Mouse (Mus musculus) limb, embryonic 13.5 days (tissue): ENCODE measurements around the gene Prrxl1. TPM values are rescaled to one million over a fixed set of nuclear protein-coding genes. Genes with fewer than 3 reads are reported as not detected.

Experiments
- ATAC-seq: fragments of 200-750 bp; cut with Nextera tagmentation; 2 replicates; pipeline ENCODE4 v1.8.0; 2017; ENCODE audit warnings: low read depth, moderate number of reproducible peaks, moderate TSS enrichment; ENCODE audit not compliant: low FRiP score
- H3K27ac ChIP-seq: fragments of 300-500 bp; sonication (generic); 2 replicates; pipeline ENCODE4 v1.5.1; 2015; ENCODE audit warnings: inconsistent platforms, mild to moderate bottlenecking, moderate library complexity
- H3K27me3 ChIP-seq: fragments of 300-500 bp; sonication (generic); 2 replicates; pipeline ENCODE4 v1.6.1; 2015; ENCODE audit warnings: mild to moderate bottlenecking, inconsistent platforms
- H3K36me3 ChIP-seq: fragments of 300-500 bp; sonication (generic); 2 replicates; pipeline ENCODE4 v1.6.1; 2015; ENCODE audit warnings: inconsistent platforms, mild to moderate bottlenecking, moderate library complexity
- H3K4me1 ChIP-seq: fragments of 300-500 bp; sonication (generic); 2 replicates; pipeline ENCODE4 v1.6.1; 2015; ENCODE audit warnings: inconsistent platforms
- H3K4me2 ChIP-seq: fragments of 300-500 bp; sonication (generic); replicated peaks from 2 replicates; pipeline ENCODE4 v1.6.1; 2015; ENCODE audit warnings: inconsistent platforms, mild to moderate bottlenecking, moderate library complexity
- H3K4me3 ChIP-seq: fragments of 300-500 bp; sonication (generic); 2 replicates; pipeline ENCODE4 v1.5.1; 2015; ENCODE audit warnings: moderate library complexity, mild to moderate bottlenecking, inconsistent platforms
- H3K9ac ChIP-seq: fragments of 300-500 bp; sonication (generic); 2 replicates; pipeline ENCODE4 v1.6.1; 2015; ENCODE audit warnings: mild to moderate bottlenecking, inconsistent platforms
- H3K9me3 ChIP-seq: fragments of 300-500 bp; sonication (generic); 2 replicates; pipeline ENCODE4 v1.6.1; 2016; ENCODE audit warnings: inconsistent platforms
- WGBS: fragments of 180-500 bp; shearing (Covaris S2); methylation state at CpG from one replicate; pipeline ENCODE4 v1.1.7; 2015; 5-methylcytosine and 5-hydroxymethylcytosine counted together
- polyA plus RNA-seq: library from polyadenylated mRNA; unstranded; fragments of >200 nt; fragmentation: Nextera tagmentation; extraction: Ambion mirVana; gene quantifications from 2 replicates; pipeline ENCODE4 v1.2.1, GENCODE M21; 2015

The Prrxl1 gene
- polyA plus RNA-seq, 1 experiment from 2014 or later, result 0.64 TPM

- Histone ChIP-seq H3K36me3 (no peaks in the 10 kb centered on the region), H3K4me3 (no peak within 1 kb of the TSS), H3K9ac (no peak within 1 kb of the TSS), H3K27me3 (no peaks in the 10 kb centered on the region), H3K9me3 (no peaks in the 10 kb centered on the region), H3K4me2 (peak within 1 kb of the TSS; percentile 21), H3K4me1 (peaks cover 19% of the 10 kb centered on the region), H3K27ac (no peak within 1 kb of the TSS)
- 0 out of 2 replicates have a peak, but pooled peaks have one; percentile 53 for ATAC-seq
- 44% methylated on average over 16 of the region's 16 CpGs for WGBS
Observed at GRCm38 (mm10) chr14:32685124-32685826, 86.1 kb downstream of the Prrxl1 start, which contains the start of gene 3425401B19Rik. TSS of gene 3425401B19Rik (minus strand) at chr14:32685293.

DNA sequence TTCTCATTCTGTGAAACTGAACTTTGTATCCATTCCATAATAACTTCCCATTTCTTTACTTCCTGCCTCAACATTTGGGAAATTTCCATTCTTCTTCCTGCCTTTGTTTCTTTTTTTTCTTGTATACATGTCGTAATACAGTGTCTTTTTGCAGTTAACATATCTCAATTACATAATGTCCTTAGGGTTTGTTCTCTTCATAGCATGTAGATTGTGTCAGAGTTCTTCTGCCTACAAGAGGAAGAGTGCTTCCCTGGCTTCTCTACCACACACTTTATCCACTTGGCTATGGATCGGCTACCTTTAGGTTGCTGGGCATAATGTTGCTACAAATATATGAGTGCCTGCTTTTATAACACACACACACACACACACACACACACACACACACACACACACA lies 96.7 kb downstream of the Prrxl1 start:
- Histone ChIP-seq H3K4me2 (no peak overlapping the region), H3K9me3 (no peaks in the 10 kb centered on the region), H3K27me3 (no peaks in the 10 kb centered on the region), H3K4me1 (peaks cover 25% of the 10 kb centered on the region), H3K36me3 (no peaks in the 10 kb centered on the region), H3K9ac (no peak overlapping the region), H3K27ac (no peak overlapping the region), H3K4me3 (no peak overlapping the region)
- WGBS, result 78% methylated on average over 2 of the region's 2 CpGs
- no peak for ATAC-seq

GRCm38 (mm10) chr14:32696344-32696743 lies 97.1 kb downstream of the Prrxl1 start:
- Histone ChIP-seq H3K9ac (no peak overlapping the region), H3K4me2 (no peak overlapping the region), H3K27ac (no peak overlapping the region), H3K27me3 (no peaks in the 10 kb centered on the region), H3K9me3 (no peaks in the 10 kb centered on the region), H3K4me1 (peaks cover 27% of the 10 kb centered on the region), H3K36me3 (no peaks in the 10 kb centered on the region), H3K4me3 (no peak overlapping the region)
- ATAC-seq, result no peak
- 82% methylated on average over 2 of the region's 2 CpGs for WGBS

DNA sequence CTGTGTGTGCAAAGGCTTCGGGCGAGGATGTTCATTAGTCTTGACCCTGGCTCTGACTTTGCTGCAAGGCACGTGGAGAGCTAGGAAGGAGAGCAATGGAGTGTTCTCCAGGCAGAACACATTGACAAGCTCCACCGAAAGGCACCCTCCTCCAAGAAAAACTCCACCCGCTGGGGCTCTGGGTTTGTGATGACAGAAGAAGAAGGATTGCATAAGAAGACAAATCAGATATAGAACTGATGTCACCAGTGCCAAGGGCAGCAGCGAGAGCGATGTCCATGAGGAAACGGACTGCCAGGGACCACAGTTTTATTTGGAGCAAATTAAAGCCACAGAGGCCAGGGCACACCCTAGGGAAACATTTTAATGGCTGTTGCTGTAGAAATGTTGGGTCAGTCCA lies 98.6 kb downstream of the Prrxl1 start:
- Histone ChIP-seq H3K4me2 (no peak overlapping the region), H3K9me3 (no peaks in the 10 kb centered on the region), H3K27ac (no peak overlapping the region), H3K36me3 (no peaks in the 10 kb centered on the region), H3K9ac (no peak overlapping the region), H3K27me3 (no peaks in the 10 kb centered on the region), H3K4me1 (peaks cover 27% of the 10 kb centered on the region), H3K4me3 (no peak overlapping the region)
- WGBS, result 74% methylated on average over 8 of the region's 8 CpGs
- no peak for ATAC-seq

GRCm38 (mm10) chr14:32698556-32698955 lies 99.3 kb downstream of the Prrxl1 start:
- no peak overlapping the region for H3K4me2 ChIP-seq
- no peaks in the 10 kb centered on the region for H3K27me3 ChIP-seq
- H3K9me3 ChIP-seq, result no peaks in the 10 kb centered on the region
- H3K27ac ChIP-seq, result no peak overlapping the region
- H3K9ac ChIP-seq, result no peak overlapping the region
- H3K36me3 ChIP-seq, result no peaks in the 10 kb centered on the region
- ATAC-seq, result no peak
- no peak overlapping the region for H3K4me3 ChIP-seq
- H3K4me1 ChIP-seq, result peaks cover 21% of the 10 kb centered on the region
- WGBS, result 84% methylated on average over 3 of the region's 3 CpGs

Other genes starting within 250 kb of the Prrxl1 start
- gene 1700024G13Rik, start 211.0 kb upstream of the Prrxl1 start, polyA plus RNA-seq, result not detected in 2 replicates
- 0.09 TPM in 1 of 2 replicates, not detected in the other for gene Slc18a3, start 134.6 kb upstream of the Prrxl1 start, polyA plus RNA-seq
- gene Chat, start 133.4 kb upstream of the Prrxl1 start, polyA plus RNA-seq, result not detected in 2 replicates
- gene Ercc6, start 85.9 kb upstream of the Prrxl1 start, polyA plus RNA-seq, result 24.0 and 24.9 TPM in 2 replicates
- 0.69 and 0.92 TPM in 2 replicates for gene 3425401B19Rik, start 85.9 kb downstream of the Prrxl1 start, polyA plus RNA-seq
- 0.43 and 0.45 TPM in 2 replicates for gene Tmem273, start 186.6 kb downstream of the Prrxl1 start, polyA plus RNA-seq
- not detected in 2 replicates for gene Fam170b, start 234.6 kb downstream of the Prrxl1 start, polyA plus RNA-seq